Mouse (Mus musculus) olfactory bulb, adult 2 months (tissue): Measurements from ENCODE around the gene Wiz.

Experiments used
- CTCF ChIP-seq: fragments of 200-500 bp; IDR thresholded peaks from 2 replicates; pipeline ENCODE4 v1.5.1; 2012; ENCODE audit warnings: low read depth, mild to moderate bottlenecking, low read length, moderate library complexity; ENCODE audit not compliant: insufficient read depth
- POLR2A ChIP-seq: fragments of 200-500 bp; IDR thresholded peaks from 2 replicates; pipeline ENCODE4 v1.6.1; 2012; ENCODE audit warnings: mild to moderate bottlenecking, low read depth, low read length, moderate library complexity; ENCODE audit not compliant: insufficient read depth

DNA sequence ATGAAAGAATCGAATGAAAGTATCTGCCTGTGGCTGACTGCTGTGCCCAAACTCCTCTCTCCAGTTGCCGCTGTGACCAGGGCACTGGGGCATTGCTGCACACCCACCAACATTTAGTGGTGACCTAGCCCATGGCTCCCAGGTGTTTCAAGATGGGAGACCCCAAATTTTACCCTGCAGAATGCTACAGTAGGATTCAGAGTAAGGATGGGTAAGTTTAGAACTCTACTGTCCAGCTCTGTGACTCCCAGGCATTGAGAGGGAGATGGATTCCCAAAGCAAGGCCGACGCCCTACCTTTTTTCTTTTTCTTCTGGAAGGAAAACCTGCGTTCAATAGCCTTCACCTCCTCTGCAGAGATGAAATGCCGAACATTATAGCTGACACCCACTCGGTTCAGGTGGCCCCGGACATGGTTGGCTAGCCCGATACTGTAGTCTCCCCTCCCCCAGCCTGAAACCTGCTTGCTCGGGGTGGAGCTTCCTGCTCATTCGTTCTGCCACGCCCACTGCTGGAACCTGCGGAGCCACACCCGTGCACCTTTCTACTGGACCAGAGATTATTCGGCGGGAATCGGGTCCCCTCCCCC is 20.2 kb downstream of the Wiz start:
- TF ChIP-seq CTCF (no peak), POLR2A (no peak)
